Mouse (Mus musculus): Measurements from ENCODE around the gene Rnf157.

DNA sequence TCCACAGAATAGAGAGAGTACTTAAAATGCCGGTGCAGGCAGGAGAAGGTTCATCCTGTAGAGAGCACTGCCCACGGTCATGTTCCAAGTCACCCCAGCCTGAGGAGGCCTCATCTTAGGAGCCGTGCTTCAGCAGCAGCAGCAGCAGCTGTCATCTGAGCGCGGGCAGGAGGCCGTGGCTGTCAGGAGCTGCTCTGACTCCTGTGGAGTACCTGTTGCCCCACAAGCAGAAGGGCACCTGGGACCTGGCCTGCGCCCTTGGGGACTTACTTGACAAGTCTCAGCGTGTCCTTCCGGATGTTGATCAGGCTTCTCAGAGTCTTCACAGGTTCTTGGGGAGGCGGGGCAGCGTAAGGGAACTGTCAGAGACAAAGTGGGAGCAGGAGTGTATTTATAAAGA lies 50.8 kb downstream of the Rnf157 start:
- TF ChIP-seq CTCF (IDR thresholded peaks at IDR 0.05; ENCODE audit: insufficient read depth, low read depth, low read length) (no peak), POLR2A (IDR thresholded peaks at IDR 0.05; ENCODE audit: insufficient read depth, low read depth, low read length) (no peak)

Measured in olfactory bulb, adult 2 months (tissue).